Mouse (Mus musculus) testis, adult 2 months (tissue): ENCODE measurements around the gene Gm20388. TPM values are rescaled to one million over a fixed set of nuclear protein-coding genes. Genes with fewer than 3 reads are reported as not detected.

Source experiments
- H3K27ac ChIP-seq: fragments of 200-500 bp; 2 replicates; pipeline ENCODE4 v1.5.1; 2012; ENCODE audit warnings: low read depth, low read length; ENCODE audit not compliant: control insufficient read depth, insufficient read depth
- H3K27me3 ChIP-seq: fragments of 200-500 bp; 2 replicates; pipeline ENCODE4 v1.6.1; 2012; ENCODE audit warnings: mild to moderate bottlenecking, low read length, moderate library complexity; ENCODE audit not compliant: control insufficient read depth, insufficient read depth
- H3K36me3 ChIP-seq: fragments of 200-500 bp; 2 replicates; pipeline ENCODE4 v1.6.1; 2012; ENCODE audit warnings: mild to moderate bottlenecking, low read length; ENCODE audit not compliant: control insufficient read depth, insufficient read depth
- H3K4me1 ChIP-seq: fragments of 200-500 bp; 2 replicates; pipeline ENCODE4 v1.6.1; 2012; ENCODE audit warnings: low read length; ENCODE audit not compliant: control insufficient read depth, insufficient read depth
- H3K4me3 ChIP-seq: fragments of 200-500 bp; 2 replicates; pipeline ENCODE4 v1.5.1; 2012; ENCODE audit warnings: low read depth, mild to moderate bottlenecking, low read length, moderate library complexity, mixed read lengths; ENCODE audit not compliant: control insufficient read depth
- CTCF ChIP-seq: fragments of 200-500 bp; IDR thresholded peaks from 2 replicates; pipeline ENCODE4 v1.5.1; 2012; ENCODE audit warnings: low read depth, mild to moderate bottlenecking, inconsistent platforms, low read length, moderate library complexity; ENCODE audit not compliant: control insufficient read depth, insufficient read depth, insufficient replicate concordance
- POLR2A ChIP-seq: fragments of 200-500 bp; IDR thresholded peaks from 2 replicates; pipeline ENCODE4 v1.6.1; 2012; ENCODE audit warnings: low read depth, mild to moderate bottlenecking, inconsistent platforms, low read length, moderate library complexity; ENCODE audit not compliant: control insufficient read depth
- polyA plus RNA-seq: library from polyadenylated mRNA; depleted of rRNA; stranded (reverse); fragments of >200 nt; gene quantifications from 2 replicates; pipeline ENCODE4 v1.2.3, GENCODE M21; 2012

The Gm20388 gene
- polyA plus RNA-seq, 1 experiment: 5.6 TPM

GRCm38 (mm10) chr8:121966714-121967448, 2056.2 kb downstream of the Gm20388 start:
- TF ChIP-seq POLR2A (no peak), CTCF (no peak)
- Histone ChIP-seq H3K4me1 (peaks cover 12% of the 10 kb centered on the region), H3K27me3 (no peaks in the 10 kb centered on the region), H3K36me3 (no peaks in the 10 kb centered on the region), H3K27ac (no peak overlapping the region), H3K4me3 (no peak overlapping the region)

GRCm38 (mm10) chr8:121967977-121968376, 2057.3 kb downstream of the Gm20388 start:
- Histone ChIP-seq H3K27ac (peak overlapping the region; percentile 35), H3K36me3 (no peaks in the 10 kb centered on the region), H3K27me3 (no peaks in the 10 kb centered on the region), H3K4me1 (peaks cover 12% of the 10 kb centered on the region), H3K4me3 (no peak overlapping the region)
- TF ChIP-seq POLR2A (no peak), CTCF (no peak)

- no peaks in the 10 kb centered on the region for H3K27me3 ChIP-seq
- peaks cover 12% of the 10 kb centered on the region for H3K4me1 ChIP-seq
- no peaks in the 10 kb centered on the region for H3K36me3 ChIP-seq
- H3K4me3 ChIP-seq: no peak overlapping the region
- peak overlapping the region; percentile 35 for H3K27ac ChIP-seq
- TF ChIP-seq POLR2A: no peak
- no peak for TF ChIP-seq CTCF
Measured at GRCm38 (mm10) chr8:121968542-121968941, 2057.9 kb downstream of the Gm20388 start.

GRCm38 (mm10) chr8:121970225-121970624, 2059.6 kb downstream of the Gm20388 start:
- no peaks in the 10 kb centered on the region for H3K27me3 ChIP-seq
- H3K27ac ChIP-seq: no peak overlapping the region
- 0 out of 2 replicates have a peak, but pooled peaks cover 2% of the 10 kb centered on the region for H3K36me3 ChIP-seq
- TF ChIP-seq CTCF: no peak
- no peak for TF ChIP-seq POLR2A
- no peak overlapping the region for H3K4me3 ChIP-seq
- peaks cover 12% of the 10 kb centered on the region for H3K4me1 ChIP-seq

- Histone ChIP-seq H3K27ac (no peak overlapping the region), H3K36me3 (peaks cover 2% of the 10 kb centered on the region; the same call in 1 of the 2 replicates)
Measured at GRCm38 (mm10) chr8:121971488-121972058, 2060.9 kb downstream of the Gm20388 start.

GRCm38 (mm10) chr8:121973906-121974305, 2063.3 kb downstream of the Gm20388 start:
- TF ChIP-seq POLR2A (no peak), CTCF (no peak)
- Histone ChIP-seq H3K27ac (no peak overlapping the region), H3K36me3 (peaks cover 2% of the 10 kb centered on the region; the same call in 1 of the 2 replicates), H3K27me3 (no peaks in the 10 kb centered on the region), H3K4me1 (peaks cover 6% of the 10 kb centered on the region; the same call in 1 of the 2 replicates), H3K4me3 (no peak overlapping the region)

More at GRCm38 (mm10) chr8:121971488-121972058, 2060.9 kb downstream of the Gm20388 start:
- peaks cover 12% of the 10 kb centered on the region for H3K4me1 ChIP-seq
- H3K27me3 ChIP-seq: no peaks in the 10 kb centered on the region
- H3K4me3 ChIP-seq: no peak overlapping the region
- no peak for TF ChIP-seq POLR2A
- no peak for TF ChIP-seq CTCF

GRCm38 (mm10) chr8:121977819-121978590, 2067.4 kb downstream of the Gm20388 start:
- no peak overlapping the region for H3K4me3 ChIP-seq
- TF ChIP-seq POLR2A: no peak
- peak; percentile 47; the same call in 1 of the 2 replicates for TF ChIP-seq CTCF
- peaks cover 3% of the 10 kb centered on the region; the same call in 1 of the 2 replicates for H3K36me3 ChIP-seq
- H3K27ac ChIP-seq: no peak overlapping the region; the same call in 1 of the 2 replicates
- peaks cover 9% of the 10 kb centered on the region for H3K4me1 ChIP-seq
- no peaks in the 10 kb centered on the region for H3K27me3 ChIP-seq
